Mouse (Mus musculus): ENCODE results near the gene Poc5.

Gene Poc5

GRCm38 (mm10) chr13:96388042-96388888 is at the start of gene Poc5:
Gene Poc5 (plus strand): TSS chr13:96388294.
- peak; percentile 98 for DNase-seq

- DNase-seq, result no peak
Measured at GRCm38 (mm10) chr13:96341461-96341860, 46.6 kb upstream of the Poc5 start.

GRCm38 (mm10) chr13:96344778-96345177 is 43.3 kb upstream of the Poc5 start:
- no peak for DNase-seq

- no peak for DNase-seq
Measured at GRCm38 (mm10) chr13:96346581-96346980, 41.5 kb upstream of the Poc5 start.

GRCm38 (mm10) chr13:96350207-96350606 is 37.9 kb upstream of the Poc5 start:
- no peak for DNase-seq

- DNase-seq, result no peak
Measured at GRCm38 (mm10) chr13:96351264-96351663, 36.8 kb upstream of the Poc5 start.

GRCm38 (mm10) chr13:96375519-96375918 is 12.6 kb upstream of the Poc5 start:
- DNase-seq, result no peak

- no peak for DNase-seq
Measured at GRCm38 (mm10) chr13:96376871-96377270, 11.2 kb upstream of the Poc5 start.

GRCm38 (mm10) chr13:96377883-96378282 is 10.2 kb upstream of the Poc5 start:
- DNase-seq, result no peak

GRCm38 (mm10) chr13:96389301-96389700 is 1.2 kb downstream of the Poc5 start:
- no peak for DNase-seq

- no peak for DNase-seq
Measured at GRCm38 (mm10) chr13:96401251-96401650, 13.2 kb downstream of the Poc5 start.

GRCm38 (mm10) chr13:96405518-96405917 is 17.4 kb downstream of the Poc5 start:
- no peak for DNase-seq

- no peak for DNase-seq
Measured at GRCm38 (mm10) chr13:96407040-96407439, 18.9 kb downstream of the Poc5 start.

- no peak for DNase-seq
Measured at GRCm38 (mm10) chr13:96408786-96409185, 20.7 kb downstream of the Poc5 start.

GRCm38 (mm10) chr13:96414384-96414783 is 26.3 kb downstream of the Poc5 start:
- no peak for DNase-seq

GRCm38 (mm10) chr13:96416380-96416779 is 28.3 kb downstream of the Poc5 start:
- DNase-seq, result no peak

- DNase-seq, result no peak
Measured at GRCm38 (mm10) chr13:96417261-96417813, 29.2 kb downstream of the Poc5 start.

GRCm38 (mm10) chr13:96418487-96418886 is 30.4 kb downstream of the Poc5 start:
- DNase-seq, result no peak

- DNase-seq, result no peak
Measured at GRCm38 (mm10) chr13:96421230-96421629, 33.1 kb downstream of the Poc5 start.

GRCm38 (mm10) chr13:96424496-96425274 is 36.6 kb downstream of the Poc5 start:
- DNase-seq, result no peak

GRCm38 (mm10) chr13:96426044-96426443 is 38.0 kb downstream of the Poc5 start:
- no peak for DNase-seq

GRCm38 (mm10) chr13:96428531-96428930 is 40.4 kb downstream of the Poc5 start:
- no peak for DNase-seq

GRCm38 (mm10) chr13:96431595-96432156 is 43.6 kb downstream of the Poc5 start:
- peak; percentile 63 for DNase-seq

Measured in cerebellum, adult 11-12 months (tissue).